Mouse (Mus musculus): ENCODE measurements around the gene Susd6. TPM values are rescaled to one million over a fixed set of nuclear protein-coding genes. Genes with fewer than 3 reads are reported as not detected.

Gene Susd6
- polyA plus RNA-seq, 1 experiment from 2014 or later, result 11.7 TPM

DNA sequence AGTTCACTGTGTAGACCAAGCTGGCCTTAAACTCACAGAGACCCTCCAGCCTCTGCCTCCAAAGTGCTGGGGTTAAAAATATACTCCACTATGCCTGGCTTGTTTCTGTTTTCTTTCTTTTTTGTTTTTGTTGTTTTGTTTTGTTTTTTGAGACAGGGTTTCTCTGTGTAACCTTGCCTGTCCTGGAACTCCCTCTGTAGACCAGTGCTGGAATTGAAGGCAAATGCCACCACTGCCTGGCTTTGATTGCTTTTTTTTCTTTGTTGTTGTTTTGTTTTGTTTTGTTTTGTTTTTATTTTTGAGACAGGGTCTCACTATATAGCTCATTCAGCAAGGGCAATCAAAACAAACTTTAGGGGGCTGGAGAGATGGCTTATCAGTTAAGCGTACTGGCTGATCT, 11.1 kb downstream of the Susd6 start:
- ATAC-seq, result no peak
- no peak overlapping the region for H3K9ac ChIP-seq (ENCODE audit: low read length)
- no peak overlapping the region for H3K4me2 ChIP-seq (ENCODE audit: low read length)
- H3K4me1 ChIP-seq (ENCODE audit: control insufficient read depth, insufficient read depth, low read length), result peaks cover 13% of the 10 kb centered on the region
- no peak overlapping the region for H3K27ac ChIP-seq (ENCODE audit: low read depth, low read length)
- H3K36me3 ChIP-seq (ENCODE audit: control insufficient read depth, insufficient read depth, low read length), result no peaks in the 10 kb centered on the region
- no peak for DNase-seq (ENCODE audit: low spot score)
- WGBS, result 94% methylated on average over 1 of the region's 1 CpGs
- H3K9me3 ChIP-seq (replicated peaks; ENCODE audit: control insufficient read depth, low read length), result no peaks in the 10 kb centered on the region
- no peak overlapping the region for H3K4me3 ChIP-seq (ENCODE audit: low read depth, low read length)
- no peaks in the 10 kb centered on the region for H3K27me3 ChIP-seq (replicated peaks; ENCODE audit: control insufficient read depth, insufficient read depth, low read length)

DNA sequence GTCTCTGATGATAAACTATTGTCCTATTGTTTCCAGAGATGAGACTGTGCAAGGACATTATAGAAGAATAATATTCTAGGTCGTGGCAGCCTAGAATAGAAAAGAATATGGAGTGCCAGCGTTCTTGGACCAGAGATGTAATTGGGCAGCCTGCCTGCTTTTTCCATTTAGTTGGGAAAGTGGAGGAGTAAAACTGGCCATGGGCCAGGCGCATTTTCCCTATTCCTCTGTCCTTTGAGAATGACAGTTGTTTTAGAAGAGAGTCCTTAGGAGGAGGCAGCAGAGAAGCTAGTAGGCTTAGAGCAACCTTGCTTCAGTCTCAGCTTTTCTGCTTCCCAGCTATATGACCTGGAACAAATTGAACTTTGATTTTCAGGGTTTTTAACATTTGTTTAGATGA, 13.6 kb downstream of the Susd6 start:
- ATAC-seq (no peak), DNase-seq (ENCODE audit: low spot score) (peak; percentile 67)
- no peak overlapping the region for H3K4me2 ChIP-seq (ENCODE audit: low read length)
- H3K36me3 ChIP-seq (ENCODE audit: control insufficient read depth, insufficient read depth, low read length), result no peaks in the 10 kb centered on the region
- no peak overlapping the region for H3K9ac ChIP-seq (ENCODE audit: low read length)
- no peak overlapping the region for H3K4me3 ChIP-seq (ENCODE audit: low read depth, low read length)
- H3K27me3 ChIP-seq (replicated peaks; ENCODE audit: control insufficient read depth, insufficient read depth, low read length), result no peaks in the 10 kb centered on the region
- 41% methylated on average over 3 of the region's 3 CpGs for WGBS
- H3K9me3 ChIP-seq (replicated peaks; ENCODE audit: control insufficient read depth, low read length), result no peaks in the 10 kb centered on the region
- peaks cover 8% of the 10 kb centered on the region for H3K4me1 ChIP-seq (ENCODE audit: control insufficient read depth, insufficient read depth, low read length)
- no peak overlapping the region for H3K27ac ChIP-seq (ENCODE audit: low read depth, low read length)

DNA sequence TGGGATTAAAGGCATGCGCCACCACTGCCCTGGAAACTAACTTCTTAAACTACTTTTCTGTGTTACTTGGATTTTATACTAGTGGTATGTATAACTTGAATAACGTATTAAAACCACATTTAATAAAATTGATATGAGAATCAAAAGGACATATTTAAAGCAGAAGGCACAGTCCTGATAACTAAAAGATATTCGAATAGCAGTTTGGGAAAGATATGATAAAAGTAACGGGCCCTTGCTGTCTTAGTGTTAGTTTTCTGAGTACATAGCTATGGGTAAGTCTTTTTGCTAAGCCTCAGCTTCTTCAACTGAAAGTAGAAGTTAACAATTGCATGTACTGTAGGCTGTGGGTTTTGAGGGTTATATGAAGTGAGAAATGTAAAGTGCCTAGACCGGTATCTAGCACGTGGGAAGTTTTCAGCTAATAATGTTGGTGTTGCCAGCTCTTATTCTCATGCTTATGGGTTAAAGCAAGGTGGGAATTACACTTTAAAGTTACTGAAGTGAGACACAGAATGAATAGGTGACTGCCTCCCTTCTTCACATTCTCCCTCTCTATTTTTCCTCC, 14.6 kb downstream of the Susd6 start:
- ATAC-seq, result no peak
- H3K4me2 ChIP-seq (ENCODE audit: low read length), result no peak overlapping the region
- H3K9me3 ChIP-seq (replicated peaks; ENCODE audit: control insufficient read depth, low read length), result no peaks in the 10 kb centered on the region
- no peaks in the 10 kb centered on the region for H3K27me3 ChIP-seq (replicated peaks; ENCODE audit: control insufficient read depth, insufficient read depth, low read length)
- H3K4me3 ChIP-seq (ENCODE audit: low read depth, low read length), result no peak overlapping the region
- peaks cover 8% of the 10 kb centered on the region for H3K4me1 ChIP-seq (ENCODE audit: control insufficient read depth, insufficient read depth, low read length)
- no peak overlapping the region for H3K27ac ChIP-seq (ENCODE audit: low read depth, low read length)
- 95% methylated on average over 6 of the region's 6 CpGs for WGBS
- DNase-seq (ENCODE audit: low spot score), result no peak
- H3K36me3 ChIP-seq (ENCODE audit: control insufficient read depth, insufficient read depth, low read length), result no peaks in the 10 kb centered on the region
- H3K9ac ChIP-seq (ENCODE audit: low read length), result no peak overlapping the region

DNA sequence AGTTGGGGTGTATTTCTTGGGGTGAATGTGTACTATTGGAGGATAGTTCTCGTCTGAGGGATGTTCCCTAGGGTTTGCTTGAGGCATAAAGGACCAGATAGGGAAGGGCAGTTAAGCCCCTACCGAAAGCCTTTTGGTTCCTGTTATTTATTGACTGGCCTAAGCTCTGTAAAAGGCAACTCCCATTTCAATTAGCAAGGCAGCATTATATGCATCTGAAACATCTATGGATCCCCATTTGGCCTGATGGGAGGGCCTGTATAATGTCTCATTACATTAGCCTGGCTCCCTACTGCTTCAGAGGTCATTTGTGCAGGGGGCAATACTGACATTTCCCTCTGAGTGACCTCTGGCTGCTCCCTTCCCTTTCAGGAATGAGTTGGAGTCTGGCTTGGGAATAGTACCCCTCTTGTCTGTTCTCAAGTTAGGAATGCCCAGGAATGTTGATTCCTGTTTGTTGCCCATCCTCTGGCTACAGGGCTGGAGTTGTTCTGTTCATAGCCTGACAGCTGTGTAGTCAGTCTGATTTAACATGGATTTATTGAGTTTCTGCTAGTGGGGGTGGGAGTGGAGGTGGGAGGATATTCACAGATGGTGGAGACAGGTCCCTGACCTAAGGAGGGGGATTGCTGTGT, 17.3 kb downstream of the Susd6 start:
- Histone ChIP-seq H3K27me3 (replicated peaks; ENCODE audit: control insufficient read depth, insufficient read depth, low read length) (no peaks in the 10 kb centered on the region), H3K4me2 (ENCODE audit: low read length) (no peak overlapping the region), H3K4me3 (ENCODE audit: low read depth, low read length) (no peak overlapping the region), H3K36me3 (ENCODE audit: control insufficient read depth, insufficient read depth, low read length) (no peaks in the 10 kb centered on the region), H3K9ac (ENCODE audit: low read length) (no peak overlapping the region), H3K27ac (ENCODE audit: low read depth, low read length) (no peak overlapping the region), H3K4me1 (ENCODE audit: control insufficient read depth, insufficient read depth, low read length) (peaks cover 8% of the 10 kb centered on the region), H3K9me3 (replicated peaks; ENCODE audit: control insufficient read depth, low read length) (no peaks in the 10 kb centered on the region)
- no peak for ATAC-seq
- DNase-seq (ENCODE audit: low spot score), result no peak
- WGBS, result 23% methylated on average over 2 of the region's 2 CpGs

DNA sequence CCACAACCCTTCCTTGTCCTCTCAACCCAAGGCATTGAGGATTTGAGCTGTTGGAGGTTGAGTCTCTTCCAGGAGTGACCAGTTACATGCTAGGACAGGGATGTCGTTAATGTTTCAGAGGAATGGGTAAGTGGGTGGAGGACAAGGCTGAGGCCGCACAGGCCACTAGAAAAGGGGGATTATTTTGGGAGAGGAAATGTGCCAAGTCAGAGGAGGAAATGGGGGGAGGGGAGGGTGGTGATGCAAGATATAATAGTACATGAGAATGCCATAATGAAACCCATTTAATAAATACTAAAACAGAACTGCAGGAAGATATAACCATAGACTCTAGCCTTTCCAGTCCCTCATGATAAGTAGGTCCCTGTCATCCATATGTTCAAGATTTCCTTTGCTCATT, 19.7 kb downstream of the Susd6 start:
- Histone ChIP-seq H3K9ac (ENCODE audit: low read length) (no peak overlapping the region), H3K4me2 (ENCODE audit: low read length) (no peak overlapping the region), H3K9me3 (replicated peaks; ENCODE audit: control insufficient read depth, low read length) (no peaks in the 10 kb centered on the region), H3K27ac (ENCODE audit: low read depth, low read length) (no peak overlapping the region), H3K36me3 (ENCODE audit: control insufficient read depth, insufficient read depth, low read length) (no peaks in the 10 kb centered on the region), H3K27me3 (replicated peaks; ENCODE audit: control insufficient read depth, insufficient read depth, low read length) (no peaks in the 10 kb centered on the region), H3K4me1 (ENCODE audit: control insufficient read depth, insufficient read depth, low read length) (no peaks in the 10 kb centered on the region), H3K4me3 (ENCODE audit: low read depth, low read length) (no peak overlapping the region)
- no peak for DNase-seq (ENCODE audit: low spot score)
- ATAC-seq, result no peak
- WGBS, result 46% methylated on average over 2 of the region's 2 CpGs

DNA sequence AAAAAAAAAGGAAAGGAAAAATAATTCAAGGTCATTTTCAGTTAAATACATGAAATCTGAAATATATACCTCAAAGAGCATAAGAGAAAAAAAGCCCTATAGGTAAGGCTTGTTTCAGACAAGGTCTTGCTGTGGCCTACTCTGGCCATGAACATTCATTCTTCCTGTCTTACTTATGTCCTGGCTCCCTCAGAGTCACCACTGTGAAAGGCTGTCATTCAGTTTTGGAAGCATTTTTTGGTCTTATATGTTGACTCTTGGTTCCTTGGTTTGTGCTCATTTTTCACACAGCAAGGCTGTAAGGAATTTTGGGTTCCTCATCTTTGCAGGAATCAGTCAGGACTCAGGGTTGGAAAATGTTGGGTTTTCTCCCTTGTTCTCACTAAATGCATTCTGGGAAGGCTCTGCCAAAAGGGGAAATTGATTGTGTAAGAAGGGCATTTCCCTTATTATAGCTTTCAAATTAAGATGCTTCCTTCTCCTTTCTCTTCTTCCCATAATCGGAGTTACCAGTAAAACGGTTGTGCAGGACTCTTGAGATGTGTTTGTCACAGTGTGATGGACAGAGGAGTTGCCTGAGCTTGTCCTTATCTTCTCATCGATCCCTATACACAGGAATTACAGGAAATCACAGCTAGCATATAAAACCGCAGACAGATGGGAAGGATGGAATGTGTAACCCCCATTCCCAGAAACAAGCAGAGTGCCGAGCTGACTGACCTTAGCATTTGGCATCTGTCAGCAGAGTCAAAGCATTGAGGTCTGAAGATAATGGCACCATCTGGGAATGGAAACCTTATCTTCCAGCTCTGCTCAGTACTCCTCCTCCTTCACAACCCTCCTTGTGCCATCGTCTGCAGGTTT, 21.6 kb downstream of the Susd6 start:
- Histone ChIP-seq H3K4me2 (ENCODE audit: low read length) (no peak overlapping the region), H3K36me3 (ENCODE audit: control insufficient read depth, insufficient read depth, low read length) (no peaks in the 10 kb centered on the region), H3K9me3 (replicated peaks; ENCODE audit: control insufficient read depth, low read length) (no peaks in the 10 kb centered on the region), H3K4me1 (ENCODE audit: control insufficient read depth, insufficient read depth, low read length) (peaks cover 5% of the 10 kb centered on the region; the same call in 1 of the 2 replicates), H3K27me3 (replicated peaks; ENCODE audit: control insufficient read depth, insufficient read depth, low read length) (no peaks in the 10 kb centered on the region), H3K27ac (ENCODE audit: low read depth, low read length) (no peak overlapping the region; the same call in 1 of the 2 replicates), H3K4me3 (ENCODE audit: low read depth, low read length) (no peak overlapping the region), H3K9ac (ENCODE audit: low read length) (no peak overlapping the region)
- 55% methylated on average over 6 of the region's 6 CpGs for WGBS
- no peak for DNase-seq (ENCODE audit: low spot score)
- no peak for ATAC-seq

DNA sequence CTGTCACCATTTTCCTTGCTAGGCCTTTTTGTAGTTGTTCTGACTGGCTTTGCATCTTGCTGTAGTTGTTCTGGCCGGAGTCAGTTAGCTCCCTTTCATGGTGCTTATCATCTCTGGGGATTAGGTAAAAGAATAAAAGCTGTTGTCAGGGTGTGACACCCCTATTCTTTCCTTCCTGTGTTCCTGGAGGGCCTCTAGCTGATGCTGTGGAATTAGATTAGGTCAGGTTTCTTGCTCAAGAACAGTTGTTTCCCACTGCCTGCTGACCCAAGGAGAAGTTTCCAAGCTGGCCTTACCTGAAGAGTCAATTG, 22.2 kb downstream of the Susd6 start:
- no peak overlapping the region for H3K9ac ChIP-seq (ENCODE audit: low read length)
- DNase-seq (ENCODE audit: low spot score), result no peak
- no peaks in the 10 kb centered on the region for H3K36me3 ChIP-seq (ENCODE audit: control insufficient read depth, insufficient read depth, low read length)
- H3K4me3 ChIP-seq (ENCODE audit: low read depth, low read length), result no peak overlapping the region
- no peak overlapping the region for H3K4me2 ChIP-seq (ENCODE audit: low read length)
- H3K27me3 ChIP-seq (replicated peaks; ENCODE audit: control insufficient read depth, insufficient read depth, low read length), result no peaks in the 10 kb centered on the region
- peaks cover 5% of the 10 kb centered on the region; the same call in 1 of the 2 replicates for H3K4me1 ChIP-seq (ENCODE audit: control insufficient read depth, insufficient read depth, low read length)
- 24% methylated on average over 1 of the region's 1 CpGs for WGBS
- H3K27ac ChIP-seq (ENCODE audit: low read depth, low read length), result no peak overlapping the region; the same call in 1 of the 2 replicates
- no peak for ATAC-seq
- no peaks in the 10 kb centered on the region for H3K9me3 ChIP-seq (replicated peaks; ENCODE audit: control insufficient read depth, low read length)

DNA sequence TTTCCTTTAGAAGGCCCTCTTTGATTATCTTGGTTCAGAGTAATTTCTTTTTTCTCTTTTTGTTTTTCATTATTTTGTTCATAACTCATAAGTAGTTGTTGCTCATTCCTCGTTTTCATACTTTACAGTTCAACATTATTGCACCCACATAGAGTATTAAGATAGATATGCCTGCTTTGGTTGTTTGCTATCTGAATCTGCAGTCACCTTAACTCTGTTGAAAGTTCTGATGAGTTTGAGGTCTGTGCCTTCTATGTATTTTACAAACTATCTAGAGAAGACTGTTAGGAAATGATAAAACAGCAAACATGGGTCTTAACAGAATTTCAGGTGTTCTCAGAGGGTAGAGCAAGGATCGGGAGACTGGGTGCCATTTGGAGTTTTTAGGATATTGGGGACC, 23.1 kb downstream of the Susd6 start:
- Histone ChIP-seq H3K9me3 (replicated peaks; ENCODE audit: control insufficient read depth, low read length) (no peaks in the 10 kb centered on the region), H3K27ac (ENCODE audit: low read depth, low read length) (no peak overlapping the region), H3K4me3 (ENCODE audit: low read depth, low read length) (no peak overlapping the region), H3K4me2 (ENCODE audit: low read length) (no peak overlapping the region), H3K36me3 (ENCODE audit: control insufficient read depth, insufficient read depth, low read length) (no peaks in the 10 kb centered on the region), H3K4me1 (ENCODE audit: control insufficient read depth, insufficient read depth, low read length) (peaks cover 5% of the 10 kb centered on the region; the same call in 1 of the 2 replicates), H3K9ac (ENCODE audit: low read length) (no peak overlapping the region), H3K27me3 (replicated peaks; ENCODE audit: control insufficient read depth, insufficient read depth, low read length) (no peaks in the 10 kb centered on the region)
- 97% methylated on average over 2 of the region's 2 CpGs for WGBS
- no peak for ATAC-seq
- DNase-seq (ENCODE audit: low spot score), result no peak

DNA sequence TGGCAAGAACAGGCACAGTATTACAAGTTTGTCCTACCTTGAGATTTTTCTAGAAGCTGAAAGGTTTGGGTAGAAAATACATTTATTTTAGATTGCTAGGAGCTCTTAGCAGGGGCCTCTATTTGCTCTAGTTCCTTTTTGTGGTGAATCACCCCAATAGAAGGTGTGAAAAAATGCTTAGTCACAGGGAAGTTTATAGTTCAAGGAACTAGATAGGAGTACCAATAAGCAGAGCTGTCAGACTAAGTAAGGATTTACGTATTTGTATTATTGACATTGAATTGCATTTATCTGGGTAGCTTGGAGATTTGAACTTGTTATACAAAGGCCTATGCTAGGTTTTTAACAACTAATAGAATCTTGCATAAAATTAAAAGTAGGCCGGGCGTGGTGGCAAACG, 23.6 kb downstream of the Susd6 start:
- Histone ChIP-seq H3K4me2 (ENCODE audit: low read length) (no peak overlapping the region), H3K9ac (ENCODE audit: low read length) (no peak overlapping the region), H3K4me1 (ENCODE audit: control insufficient read depth, insufficient read depth, low read length) (peaks cover 5% of the 10 kb centered on the region; the same call in 1 of the 2 replicates), H3K4me3 (ENCODE audit: low read depth, low read length) (no peak overlapping the region), H3K27ac (ENCODE audit: low read depth, low read length) (no peak overlapping the region), H3K9me3 (replicated peaks; ENCODE audit: control insufficient read depth, low read length) (no peaks in the 10 kb centered on the region), H3K27me3 (replicated peaks; ENCODE audit: control insufficient read depth, insufficient read depth, low read length) (no peaks in the 10 kb centered on the region), H3K36me3 (ENCODE audit: control insufficient read depth, insufficient read depth, low read length) (no peaks in the 10 kb centered on the region)
- 97% methylated on average over 4 of the region's 4 CpGs for WGBS
- no peak for DNase-seq (ENCODE audit: low spot score)
- no peak for ATAC-seq
